Mouse (Mus musculus): Measurements from ENCODE around the gene Tpbpb. TPM values are rescaled to one million over a fixed set of nuclear protein-coding genes. Genes with fewer than 3 reads are reported as not detected.
"Not testable (repeated sequence)": the region's sequence is repeated elsewhere in the genome, so short reads cannot be mapped to it uniquely, and the experiment has no call there.

The Tpbpb gene
- polyA plus RNA-seq (2012; fragmentation: generic; extraction: Trizol): not detected
- long read RNA-seq, experiment 1: 0 reads
- long read RNA-seq, experiment 2: 0 reads

DNA sequence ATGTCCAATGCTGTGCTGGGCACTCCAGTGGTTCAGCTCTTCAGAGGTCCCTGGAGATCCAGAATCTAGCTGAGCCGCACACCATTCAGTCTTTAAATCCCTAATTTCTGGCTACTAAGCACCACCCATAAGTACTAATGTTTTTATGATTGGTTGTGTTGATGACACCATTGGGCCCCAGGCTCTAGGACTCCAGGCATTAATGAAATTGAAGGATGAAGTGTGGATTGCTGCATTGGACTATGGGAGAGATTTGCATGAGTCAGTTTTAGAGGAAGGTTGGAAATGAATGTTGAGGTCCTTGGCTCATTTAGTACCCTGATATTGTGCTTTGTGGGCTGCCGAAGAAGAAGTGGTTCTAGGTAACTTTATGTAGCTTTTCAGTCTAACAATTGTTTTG, at the start of gene Tpbpb:
Gene Tpbpb (minus strand): TSS at position 101 of the 400 bp plus-strand sequence.
- not testable (repeated sequence) for H3K27me3 ChIP-seq (ENCODE audit: control insufficient read depth, insufficient read depth, insufficient read length); H3K79me2 ChIP-seq (ENCODE audit: control insufficient read depth, insufficient read depth); H3K79me3 ChIP-seq (ENCODE audit: low read depth); H3ac ChIP-seq (ENCODE audit: control insufficient read depth, insufficient read length, low read depth); H3K4me3 ChIP-seq (ENCODE audit: insufficient read depth, poor library complexity, severe bottlenecking); H3K36me3 ChIP-seq (ENCODE audit: control insufficient read depth, insufficient read depth)

- not testable (repeated sequence) for H3ac ChIP-seq (ENCODE audit: control insufficient read depth, insufficient read length, low read depth); H3K27me3 ChIP-seq (ENCODE audit: control insufficient read depth, insufficient read depth, insufficient read length); H3K79me3 ChIP-seq (ENCODE audit: low read depth); H3K79me2 ChIP-seq (ENCODE audit: control insufficient read depth, insufficient read depth); H3K4me3 ChIP-seq (ENCODE audit: insufficient read depth, poor library complexity, severe bottlenecking); H3K36me3 ChIP-seq (ENCODE audit: control insufficient read depth, insufficient read depth)
Observed at GRCm38 (mm10) chr13:60941884-60942283, 37.2 kb upstream of the Tpbpb start, which contains the start of gene Tpbpa. Gene Tpbpa, minus strand, starts transcription at chr13:60941984.

DNA sequence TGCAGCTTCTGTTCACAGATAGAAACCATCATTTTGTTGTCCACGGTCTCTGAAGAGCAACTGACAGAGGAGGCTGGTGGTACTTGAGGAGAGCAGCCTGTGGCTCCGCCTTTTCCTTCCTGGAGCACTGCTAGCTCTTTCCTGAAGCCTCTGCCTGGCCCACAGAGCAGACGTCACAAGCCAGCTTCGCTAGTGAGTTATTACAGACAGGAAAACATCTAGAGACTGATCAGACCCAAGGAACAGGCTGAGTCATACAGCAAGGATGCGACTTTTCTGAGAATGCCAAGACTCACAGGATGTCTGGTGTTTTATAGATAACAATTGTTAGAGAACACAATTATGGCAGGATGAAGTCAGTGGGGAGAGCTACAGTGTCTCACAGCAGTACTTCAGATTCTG, 31.8 kb upstream of the Tpbpb start, which contains the start of the genes Gm49391 and Ctla2a:
Gene Gm49391 (minus strand): TSS at position 72 of the 402 bp plus-strand sequence.
Gene Ctla2a (minus strand): TSS at position 126 of the 402 bp plus-strand sequence.
- Histone ChIP-seq H3K79me2 (ENCODE audit: control insufficient read depth, insufficient read depth) (no peaks in the 10 kb centered on the region), H3K79me3 (ENCODE audit: low read depth) (no peaks in the 10 kb centered on the region), H3K36me3 (ENCODE audit: control insufficient read depth, insufficient read depth) (no peaks in the 10 kb centered on the region), H3K4me3 (ENCODE audit: insufficient read depth, poor library complexity, severe bottlenecking) (no peak within 1 kb of the TSS), H3K27me3 (ENCODE audit: control insufficient read depth, insufficient read depth, insufficient read length) (no peaks in the 10 kb centered on the region), H3ac (ENCODE audit: control insufficient read depth, insufficient read length, low read depth) (no peak within 1 kb of the TSS)
- TF ChIP-seq CEBPB (IDR thresholded peaks at IDR 0.05; ENCODE audit: low read depth) (no peak), MYOD1 (IDR thresholded peaks at IDR 0.05; ENCODE audit: control insufficient read depth, insufficient read length, low read depth) (no peak), MYOG (IDR thresholded peaks at IDR 0.05; ENCODE audit: control insufficient read depth, extremely low read depth, insufficient read length) (no peak), MAX (IDR thresholded peaks at IDR 0.05) (no peak), CTCF (IDR thresholded peaks at IDR 0.05; ENCODE audit: control insufficient read depth, insufficient read depth, insufficient read length) (no peak), FOSL1 (IDR thresholded peaks at IDR 0.05; ENCODE audit: insufficient read depth, low read length, poor library complexity, severe bottlenecking) (no peak), USF1 (IDR thresholded peaks at IDR 0.05; ENCODE audit: low read depth) (no peak)

- H3K79me3 ChIP-seq (ENCODE audit: low read depth); H3K36me3 ChIP-seq (ENCODE audit: control insufficient read depth, insufficient read depth); H3ac ChIP-seq (ENCODE audit: control insufficient read depth, insufficient read length, low read depth); H3K27me3 ChIP-seq (ENCODE audit: control insufficient read depth, insufficient read depth, insufficient read length); H3K4me3 ChIP-seq (ENCODE audit: insufficient read depth, poor library complexity, severe bottlenecking); H3K79me2 ChIP-seq (ENCODE audit: control insufficient read depth, insufficient read depth): not testable (repeated sequence)
Observed at GRCm38 (mm10) chr13:60935490-60935889, 30.8 kb upstream of the Tpbpb start, which contains the start of gene Gm49393. Gene Gm49393, minus strand, starts transcription at chr13:60935590.

GRCm38 (mm10) chr13:60897328-60897727, 7.4 kb downstream of the Tpbpb start, which contains the start of gene Ctla2b:
Gene Ctla2b, minus strand, starts transcription at chr13:60897447.
- TF ChIP-seq CTCF (IDR thresholded peaks at IDR 0.05; ENCODE audit: control insufficient read depth, insufficient read depth, insufficient read length) (no peak), MYOD1 (IDR thresholded peaks at IDR 0.05; ENCODE audit: control insufficient read depth, insufficient read length, low read depth) (no peak), CEBPB (IDR thresholded peaks at IDR 0.05; ENCODE audit: low read depth) (no peak), FOSL1 (IDR thresholded peaks at IDR 0.05; ENCODE audit: insufficient read depth, low read length, poor library complexity, severe bottlenecking) (no peak), MAX (IDR thresholded peaks at IDR 0.05) (no peak), MYOG (IDR thresholded peaks at IDR 0.05; ENCODE audit: control insufficient read depth, extremely low read depth, insufficient read length) (no peak), USF1 (IDR thresholded peaks at IDR 0.05; ENCODE audit: low read depth) (no peak)
- Histone ChIP-seq H3K36me3 (ENCODE audit: control insufficient read depth, insufficient read depth) (no peaks in the 10 kb centered on the region), H3K79me3 (ENCODE audit: low read depth) (no peaks in the 10 kb centered on the region), H3K4me3 (ENCODE audit: insufficient read depth, poor library complexity, severe bottlenecking) (no peak within 1 kb of the TSS), H3K27me3 (ENCODE audit: control insufficient read depth, insufficient read depth, insufficient read length) (no peaks in the 10 kb centered on the region), H3ac (ENCODE audit: control insufficient read depth, insufficient read length, low read depth) (no peak within 1 kb of the TSS), H3K79me2 (ENCODE audit: control insufficient read depth, insufficient read depth) (no peaks in the 10 kb centered on the region)

DNA sequence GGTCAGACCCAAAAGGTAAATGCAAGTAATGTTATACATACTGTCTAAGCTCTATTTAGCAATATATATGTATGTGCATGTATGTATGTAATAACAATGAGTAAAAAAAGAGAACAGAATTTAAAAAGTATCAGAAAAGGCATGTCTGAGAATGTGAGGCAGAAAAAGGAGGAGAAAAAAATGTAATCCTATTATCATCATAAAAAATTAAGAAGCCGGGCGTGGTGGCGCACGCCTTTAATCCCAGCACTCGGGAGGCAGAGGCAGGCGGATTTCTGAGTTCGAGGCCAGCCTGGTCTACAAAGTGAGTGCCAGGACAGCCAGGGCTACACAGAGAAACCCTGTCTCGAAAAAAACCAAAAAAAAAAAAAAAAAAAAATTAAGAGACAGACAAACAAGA, 7.9 kb downstream of the Tpbpb start, which contains the start of gene Gm49392:
Gene Gm49392 (minus strand): TSS at position 101 of the 400 bp plus-strand sequence.
- H3K27me3 ChIP-seq (ENCODE audit: control insufficient read depth, insufficient read depth, insufficient read length); H3K79me3 ChIP-seq (ENCODE audit: low read depth); H3K4me3 ChIP-seq (ENCODE audit: insufficient read depth, poor library complexity, severe bottlenecking); H3ac ChIP-seq (ENCODE audit: control insufficient read depth, insufficient read length, low read depth); H3K36me3 ChIP-seq (ENCODE audit: control insufficient read depth, insufficient read depth); H3K79me2 ChIP-seq (ENCODE audit: control insufficient read depth, insufficient read depth): not testable (repeated sequence)
